Mouse (Mus musculus): ENCODE data around the gene Ubiad1.

Ubiad1 gene

DNA sequence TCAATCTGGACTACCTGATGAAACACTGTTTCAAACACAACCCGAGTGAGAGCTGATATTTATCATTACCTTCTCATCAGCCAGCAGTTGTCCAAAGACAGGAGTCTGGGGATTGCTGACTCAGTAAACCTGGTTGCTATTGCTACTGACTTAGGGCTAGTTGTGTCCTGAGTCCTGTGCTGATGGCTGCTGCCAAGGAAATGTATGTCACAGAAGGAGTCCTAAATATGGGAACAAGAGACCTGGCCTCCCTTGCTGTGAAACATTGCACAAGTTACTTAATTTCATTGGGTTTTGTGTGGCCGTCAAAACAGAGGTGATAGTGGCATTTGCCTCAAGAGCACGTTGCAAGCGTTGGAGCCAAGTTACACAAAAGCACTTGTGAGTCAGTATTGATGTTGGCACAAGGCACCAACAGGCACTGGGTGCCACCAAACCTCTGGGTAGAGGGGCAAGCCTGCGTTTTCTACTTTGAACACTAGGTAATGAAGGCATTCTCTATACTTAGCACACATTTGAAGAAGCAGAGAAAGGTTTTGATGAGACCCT, 11.0 kb upstream of the Ubiad1 start:
- in situ Hi-C loops (cut with MboI; ENCODE audit: low sequenced_read_pairs), result no loop called here

DNA sequence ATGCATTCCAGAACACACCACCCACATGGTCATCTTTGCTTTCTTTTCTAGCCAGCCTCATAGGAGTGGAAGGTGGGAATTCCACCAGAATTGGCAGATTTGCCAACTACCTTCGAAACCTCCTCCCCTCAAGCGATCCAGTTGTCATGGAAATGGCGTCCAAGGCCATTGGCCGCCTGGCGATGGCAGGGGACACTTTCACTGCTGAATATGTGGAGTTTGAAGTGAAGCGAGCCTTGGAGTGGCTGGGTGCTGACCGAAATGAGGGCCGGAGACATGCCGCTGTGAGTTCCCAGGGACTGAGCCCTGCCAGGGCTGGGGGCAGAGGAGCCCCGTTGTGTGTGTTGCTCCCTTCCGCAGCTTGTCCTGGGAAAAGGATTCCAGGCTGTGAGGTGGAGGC, 9.1 kb upstream of the Ubiad1 start:
- in situ Hi-C loops (cut with MboI; ENCODE audit: low sequenced_read_pairs), result no loop called here

DNA sequence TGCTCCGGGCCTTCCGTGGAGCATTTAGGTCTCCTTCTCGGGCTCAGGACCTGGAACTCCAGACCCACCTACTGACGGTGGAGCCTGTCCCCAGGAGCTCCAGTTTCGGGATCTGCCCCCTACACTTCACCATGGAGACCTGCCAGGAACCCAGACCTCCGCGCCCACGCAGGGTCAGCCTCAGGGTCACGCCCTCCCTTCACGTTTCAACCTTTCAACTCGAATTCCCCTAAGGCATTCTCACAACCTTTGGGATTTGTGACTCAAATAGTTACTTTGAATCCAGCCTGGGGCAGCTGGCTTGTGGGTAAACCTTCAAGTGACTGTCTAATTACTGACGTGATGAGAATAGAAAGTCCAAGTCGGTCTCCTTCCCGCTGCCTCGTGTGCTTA, 4.3 kb upstream of the Ubiad1 start:
- in situ Hi-C loops (cut with MboI; ENCODE audit: low sequenced_read_pairs), result no loop called here

DNA sequence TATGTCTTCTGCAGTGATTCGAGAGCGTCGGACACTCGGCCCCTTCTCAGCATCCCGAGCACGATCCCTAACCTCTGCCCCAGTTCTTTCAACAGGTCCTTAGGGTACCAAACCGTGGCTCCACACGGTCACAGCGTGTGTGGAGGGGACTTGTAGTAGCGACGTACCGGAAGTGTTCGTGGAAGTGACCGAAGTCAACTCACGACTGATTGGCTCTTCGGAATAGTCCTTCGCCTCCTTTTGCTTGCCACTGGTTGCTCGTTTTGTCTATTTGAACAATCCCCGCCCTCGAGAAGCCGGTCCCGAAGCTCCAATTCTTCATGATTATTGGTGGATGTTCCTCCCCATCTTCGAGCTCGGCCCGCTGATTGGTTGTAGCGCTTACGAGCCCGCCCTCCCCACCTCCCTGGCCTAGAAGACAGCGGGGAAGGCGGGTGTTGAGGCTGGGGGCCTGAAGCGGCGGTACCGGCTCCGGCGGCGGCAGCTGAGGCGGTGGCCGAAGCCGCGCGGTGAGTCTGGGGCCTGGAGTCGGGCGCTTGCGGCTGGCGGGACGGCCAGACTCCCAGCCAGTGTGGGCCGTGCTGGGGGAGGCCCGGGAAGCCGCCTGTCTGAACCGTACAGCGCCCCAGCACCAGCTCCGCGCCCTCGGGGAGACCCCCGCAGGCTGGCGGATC, 3.7 kb upstream of the Ubiad1 start, which contains the start of gene Mtor:
Gene Mtor (plus strand): TSS at position 433 of the 674 bp plus-strand sequence.
- in situ Hi-C loops (cut with MboI; ENCODE audit: low sequenced_read_pairs), result no loop called here

DNA sequence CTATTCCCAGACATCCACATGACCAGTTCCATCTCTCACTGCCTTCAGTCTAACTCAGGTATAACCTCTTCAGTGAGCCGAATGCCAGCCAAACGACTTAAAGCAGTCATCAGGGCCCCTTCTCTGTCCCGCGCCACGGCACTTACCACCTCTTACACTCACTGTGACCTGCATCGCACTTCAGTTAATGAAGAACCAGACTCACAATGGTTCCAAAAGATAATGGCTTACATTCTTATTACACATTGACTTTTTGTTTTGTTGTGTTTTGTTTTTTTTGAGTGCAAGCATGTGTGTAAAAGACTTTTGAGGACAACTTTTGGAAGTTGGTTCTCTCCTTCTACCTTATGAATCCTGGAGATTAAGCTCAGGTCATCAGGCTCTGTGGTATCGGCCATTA, 2.0 kb downstream of the Ubiad1 start:
- in situ Hi-C loops (cut with MboI; ENCODE audit: low sequenced_read_pairs), result no loop called here

DNA sequence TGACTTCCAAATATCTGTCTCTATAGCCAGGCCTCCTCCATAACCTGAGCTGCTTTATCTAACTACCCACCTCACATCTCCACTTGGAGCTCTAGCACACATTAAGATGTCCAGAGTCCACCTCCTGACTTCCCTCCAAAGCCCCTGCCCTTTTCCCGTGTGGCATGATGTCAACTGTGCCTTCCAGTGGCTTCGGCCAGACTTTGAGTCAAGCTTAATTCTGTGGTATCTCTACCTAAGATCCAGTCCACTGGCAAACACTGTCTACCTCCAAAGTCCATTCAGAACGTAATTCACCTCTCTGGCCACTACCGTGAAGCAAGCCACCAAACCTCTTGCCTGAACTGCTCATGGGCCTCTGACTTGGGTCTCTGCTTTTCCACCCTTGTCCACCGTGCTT, 2.6 kb downstream of the Ubiad1 start:
- in situ Hi-C loops (cut with MboI; ENCODE audit: low sequenced_read_pairs), result no loop called here

DNA sequence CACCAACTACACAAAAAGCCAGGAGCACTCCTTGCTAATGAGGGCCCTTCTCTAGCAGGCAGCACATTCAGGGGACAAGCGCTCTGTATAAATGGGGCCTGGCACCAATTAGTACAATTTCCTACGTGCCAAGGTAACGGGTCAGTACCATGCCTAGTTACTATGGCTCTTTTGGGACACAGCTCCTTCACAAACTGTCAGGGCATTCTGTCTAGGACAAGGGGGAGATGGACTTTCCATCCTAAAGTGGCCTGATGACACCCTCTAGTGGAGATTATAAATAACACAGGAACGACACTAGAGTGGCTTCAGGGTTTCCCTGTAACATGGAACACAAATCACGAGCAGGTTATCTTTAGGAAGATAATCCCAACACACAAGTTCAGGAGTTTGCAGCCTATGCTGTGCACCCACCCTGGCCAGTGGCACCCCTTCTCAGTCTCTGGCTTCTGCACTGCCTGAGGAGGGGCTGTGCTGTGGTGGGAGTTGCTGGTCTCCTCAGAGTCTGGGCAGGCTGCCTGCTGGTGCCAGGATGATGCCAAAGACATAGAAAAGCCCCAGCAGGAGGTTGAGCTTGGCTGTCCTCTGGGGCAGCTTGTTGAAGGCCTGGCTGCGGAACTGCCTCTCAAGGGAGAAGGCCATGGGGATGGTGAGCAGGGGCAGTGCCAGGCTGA, 8.8 kb downstream of the Ubiad1 start:
- in situ Hi-C loops (cut with MboI; ENCODE audit: low sequenced_read_pairs), result no loop called here

DNA sequence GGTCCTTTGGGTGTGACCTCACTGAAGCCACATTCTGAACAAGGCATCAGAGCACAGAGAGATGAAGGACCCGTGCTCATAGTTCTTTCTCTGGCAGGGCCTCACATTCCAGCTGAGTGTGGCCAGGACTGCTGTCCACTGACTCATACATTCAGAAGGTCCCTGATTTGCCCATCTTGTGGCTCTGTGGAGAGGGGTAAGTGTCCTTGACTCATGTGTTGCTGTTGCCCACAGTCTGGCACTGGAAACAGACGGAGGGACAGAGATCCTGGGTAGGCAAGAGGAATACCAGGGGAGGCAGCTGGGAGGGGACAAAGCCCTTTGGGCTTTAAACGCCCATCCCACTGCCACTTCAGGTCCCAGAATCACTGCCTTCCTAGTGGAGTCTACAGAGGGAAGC, 9.5 kb downstream of the Ubiad1 start:
- in situ Hi-C loops (cut with MboI; ENCODE audit: low sequenced_read_pairs), result no loop called here

DNA sequence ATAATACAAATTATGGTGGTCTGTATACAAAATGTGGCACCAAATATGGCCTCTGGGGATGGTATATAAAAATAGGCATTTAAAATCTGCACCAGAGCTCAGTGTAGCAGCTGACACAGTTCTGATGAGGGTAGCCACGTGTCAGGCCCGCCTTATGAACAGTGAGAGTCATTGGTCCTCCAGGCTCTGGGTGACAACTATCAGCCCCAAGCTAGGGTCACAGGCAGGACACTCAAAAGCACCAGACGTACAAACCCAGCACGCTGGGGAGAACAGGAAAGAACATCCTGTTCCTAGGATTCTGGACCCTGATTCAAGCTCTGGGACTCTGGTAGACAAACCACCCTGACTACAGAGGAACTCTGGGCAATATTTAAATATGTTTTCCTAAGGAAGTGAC, 10.0 kb downstream of the Ubiad1 start:
- in situ Hi-C loops (cut with MboI; ENCODE audit: low sequenced_read_pairs), result no loop called here

DNA sequence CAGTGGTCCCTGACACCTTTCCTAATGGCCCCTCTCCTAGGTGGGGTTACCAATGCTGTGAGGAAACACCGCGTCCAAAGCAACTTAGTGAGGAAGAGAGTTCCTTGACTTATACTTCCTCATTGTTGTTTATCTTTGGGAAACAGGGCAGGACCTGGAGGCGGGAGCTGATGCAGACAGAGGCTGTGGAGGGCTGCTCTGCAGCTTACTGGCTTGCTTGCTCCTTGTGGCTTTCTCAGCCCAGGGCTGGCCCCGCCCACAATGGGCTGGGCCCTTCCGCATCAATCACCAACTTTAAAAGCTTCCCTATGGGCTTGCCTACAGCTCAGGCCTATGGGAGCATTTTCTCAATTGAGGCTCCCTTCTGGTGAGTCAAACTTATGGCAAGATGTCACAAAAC, 10.8 kb downstream of the Ubiad1 start:
- in situ Hi-C loops (cut with MboI; ENCODE audit: low sequenced_read_pairs), result no loop called here

DNA sequence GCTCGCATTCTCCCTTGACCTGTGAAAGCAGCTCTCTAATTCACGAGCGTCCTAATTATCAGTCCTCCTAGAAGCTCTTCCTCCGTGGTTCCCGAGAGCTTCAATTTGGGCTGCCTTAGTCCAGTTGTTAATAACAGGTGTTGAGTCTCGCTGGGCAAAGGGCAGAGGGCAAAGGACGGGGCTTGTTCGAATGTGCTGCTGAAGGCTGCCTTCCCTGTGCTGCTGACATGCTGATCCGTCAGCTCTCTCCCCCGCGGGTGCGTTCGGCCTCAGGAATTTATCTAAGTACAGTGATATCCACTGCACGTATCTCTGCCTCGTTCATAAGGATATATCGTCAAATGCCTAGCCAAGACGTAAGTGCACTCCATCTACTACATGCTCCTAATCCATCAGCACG, 11.2 kb downstream of the Ubiad1 start:
- in situ Hi-C loops (cut with MboI; ENCODE audit: low sequenced_read_pairs), result no loop called here

DNA sequence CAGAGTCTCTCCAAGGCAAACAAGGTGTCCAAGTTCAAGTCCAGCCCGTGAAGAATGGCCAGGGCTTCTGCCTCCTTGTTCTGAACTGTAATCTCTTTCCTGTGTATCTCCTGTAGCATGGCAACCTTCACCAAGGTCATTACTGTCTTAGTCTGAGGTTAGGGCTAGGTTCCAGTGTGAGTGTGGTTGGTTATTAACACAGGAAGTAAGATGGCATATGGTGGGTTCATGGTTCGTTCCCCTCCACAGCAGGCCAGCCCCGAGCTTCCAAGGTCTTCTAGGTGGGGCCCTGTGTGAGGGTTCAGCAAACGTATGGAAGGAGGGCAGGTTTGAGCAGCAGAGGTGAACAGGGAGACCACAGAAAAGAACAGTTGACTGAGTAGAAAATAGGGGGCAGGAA, 12.1 kb downstream of the Ubiad1 start:
- in situ Hi-C loops (cut with MboI; ENCODE audit: low sequenced_read_pairs), result no loop called here

DNA sequence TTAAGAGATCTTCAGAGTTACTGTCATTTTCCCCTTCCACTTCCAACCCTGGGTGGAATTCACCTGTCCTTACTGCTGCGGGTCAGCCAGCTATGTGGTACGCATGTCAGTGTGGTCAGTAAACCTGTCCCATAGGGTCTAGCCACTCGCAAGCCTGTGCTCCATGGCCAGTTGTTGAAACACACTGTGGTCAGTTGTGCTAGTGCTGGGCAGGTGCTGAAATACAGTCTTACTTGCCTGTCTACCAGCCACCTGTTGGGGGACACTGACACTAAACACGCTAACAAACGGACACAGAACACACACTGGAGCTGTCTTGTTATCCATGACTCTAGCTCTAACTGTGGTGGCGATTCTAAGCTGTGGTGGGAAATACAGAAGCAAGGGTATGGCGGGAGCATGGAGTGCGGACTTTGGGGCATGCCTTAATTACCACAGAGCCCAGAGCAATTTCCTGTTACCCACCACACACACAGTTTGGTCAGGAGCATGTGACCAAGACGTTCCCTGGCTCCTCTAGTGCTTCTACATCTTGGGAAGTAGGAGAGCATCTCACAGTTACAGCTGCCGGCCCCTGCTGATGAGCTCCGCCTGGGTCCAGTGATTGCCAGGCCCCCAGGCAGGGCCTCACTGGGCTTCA, 13.6 kb downstream of the Ubiad1 start:
- in situ Hi-C loops (cut with MboI; ENCODE audit: low sequenced_read_pairs), result no loop called here

DNA sequence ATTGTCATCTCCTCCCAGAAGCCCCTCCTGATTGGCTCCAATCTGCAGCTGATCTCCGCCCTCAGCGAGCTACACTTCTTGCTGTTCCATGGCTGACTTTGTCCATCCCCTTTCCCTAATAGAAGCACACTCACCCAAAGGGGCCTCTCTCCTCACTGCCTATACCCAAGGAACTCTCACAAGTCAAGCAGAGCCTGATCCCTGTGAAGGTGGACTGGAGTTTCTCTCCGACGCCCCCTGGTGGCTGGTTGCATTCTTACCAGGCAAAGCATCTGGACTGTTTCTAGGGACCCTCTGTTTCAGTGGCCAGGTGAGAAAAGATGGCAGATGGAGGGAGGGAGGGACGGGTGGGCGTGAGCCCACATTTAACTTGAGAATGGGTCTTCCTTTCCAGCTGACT, 14.9 kb downstream of the Ubiad1 start:
- in situ Hi-C loops (cut with MboI; ENCODE audit: low sequenced_read_pairs), result loop anchor here (5.0 kb wide), 1 partner anchor 252 kb away; no protein-coding TSS in a partner anchor

DNA sequence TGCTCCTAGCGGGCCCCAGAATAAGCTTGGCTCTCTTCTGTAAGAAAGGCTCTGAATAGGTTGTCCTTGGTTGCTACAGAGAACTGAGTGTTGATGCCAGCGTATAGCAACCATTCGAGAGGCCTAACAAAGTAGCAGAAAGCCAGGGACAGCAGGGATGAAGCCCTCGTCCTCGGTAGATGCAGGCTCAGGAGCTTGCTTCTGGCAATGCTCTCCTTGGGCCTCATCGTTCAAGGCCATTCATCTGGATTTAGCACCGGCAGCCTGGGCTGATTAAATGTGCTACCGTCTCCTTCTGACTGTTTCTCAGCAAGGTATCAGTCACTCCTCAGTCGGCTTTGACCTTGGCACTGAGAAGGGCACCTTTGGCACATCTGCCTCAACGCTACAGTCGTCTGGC, 15.4 kb downstream of the Ubiad1 start:
- in situ Hi-C loops (cut with MboI; ENCODE audit: low sequenced_read_pairs), result loop anchor here (5.0 kb wide), 1 partner anchor 252 kb away; no protein-coding TSS in a partner anchor

DNA sequence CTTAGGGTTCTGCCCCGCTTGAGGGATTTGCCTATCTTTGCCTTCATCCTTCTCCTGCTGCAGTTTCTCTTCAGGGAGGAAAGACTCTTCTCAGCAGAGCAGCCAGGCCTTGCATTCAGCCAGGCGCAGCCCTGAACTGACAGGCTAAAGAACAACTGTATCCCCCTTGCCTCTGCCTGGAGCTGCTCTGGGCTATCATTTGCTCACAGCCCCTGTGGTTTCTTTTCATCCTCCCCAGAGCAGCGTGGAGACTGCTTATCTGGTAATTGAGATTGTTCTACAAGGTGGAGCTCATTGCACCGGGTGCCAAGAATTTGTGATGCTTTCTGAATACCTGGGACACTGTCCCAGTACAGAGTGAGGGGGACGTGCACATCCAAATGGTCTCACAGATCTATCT, 16.0 kb downstream of the Ubiad1 start:
- in situ Hi-C loops (cut with MboI; ENCODE audit: low sequenced_read_pairs), result loop anchor here (5.0 kb wide), 1 partner anchor 251 kb away; no protein-coding TSS in a partner anchor

DNA sequence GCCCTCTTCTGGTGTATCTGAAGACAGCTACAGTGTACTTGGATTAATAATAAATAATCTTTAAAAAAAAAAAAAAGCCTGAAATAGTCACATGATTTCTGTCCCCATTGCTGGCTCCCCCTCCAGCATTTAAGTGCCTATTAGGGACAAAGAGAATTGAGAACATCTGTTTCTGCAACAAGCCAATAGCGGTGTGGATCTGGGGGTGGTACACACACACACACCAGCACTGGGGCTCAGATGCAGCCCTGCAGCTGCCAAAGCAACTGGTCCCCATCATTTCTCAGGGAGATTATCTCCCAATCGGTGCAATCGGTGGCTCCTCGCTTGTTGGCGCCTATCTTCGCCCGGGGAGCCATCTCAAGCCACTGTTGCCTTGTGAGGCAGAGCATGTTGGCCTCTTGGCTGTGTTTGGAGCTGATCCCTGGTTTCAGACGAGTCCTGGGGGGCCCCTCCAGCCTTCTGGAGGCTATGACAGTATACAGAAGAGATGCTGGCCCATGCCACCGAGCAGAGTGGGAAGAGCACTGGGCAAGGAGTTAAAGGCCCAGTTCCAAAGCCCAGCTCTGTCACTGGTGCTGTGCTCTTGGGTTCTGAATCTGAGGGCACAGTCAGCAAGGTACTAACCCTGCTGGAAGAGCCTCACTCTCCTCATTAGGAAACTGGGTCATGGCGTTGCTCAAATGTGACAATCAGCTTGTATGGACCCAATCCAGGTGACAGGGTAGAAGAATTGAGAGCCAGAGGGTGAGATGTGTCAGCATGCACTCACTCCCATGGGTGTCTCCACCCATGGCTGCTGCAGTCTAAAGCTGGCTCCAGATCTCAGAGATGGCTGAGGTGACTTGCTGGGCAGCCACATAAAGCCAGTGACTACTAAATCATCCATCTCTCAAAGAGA, 17.4 kb downstream of the Ubiad1 start:
- in situ Hi-C loops (cut with MboI; ENCODE audit: low sequenced_read_pairs), result loop anchor here (5.0 kb wide), 1 partner anchor 250 kb away; no protein-coding TSS in a partner anchor

DNA sequence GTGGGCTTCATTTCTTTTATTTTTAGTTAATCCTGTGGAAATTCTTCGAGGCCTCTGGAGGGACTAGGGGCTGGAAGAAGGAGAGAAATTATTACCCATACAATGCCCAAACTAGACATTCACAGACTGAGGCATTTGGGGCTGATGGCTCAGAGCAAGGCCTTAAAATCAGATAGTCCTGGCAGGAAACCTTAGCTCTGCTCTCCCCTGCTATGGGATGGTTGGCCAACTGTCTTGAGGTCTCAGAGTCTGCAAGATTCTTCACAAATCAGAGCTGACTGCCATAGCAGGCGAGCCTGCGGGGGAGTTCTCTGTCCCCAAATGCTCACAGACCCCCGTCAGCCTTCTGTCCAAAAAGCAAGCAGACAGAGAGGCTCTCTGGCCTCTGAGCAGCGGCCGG, 27.0 kb downstream of the Ubiad1 start:
- in situ Hi-C loops (cut with MboI; ENCODE audit: low sequenced_read_pairs), result no loop called here

DNA sequence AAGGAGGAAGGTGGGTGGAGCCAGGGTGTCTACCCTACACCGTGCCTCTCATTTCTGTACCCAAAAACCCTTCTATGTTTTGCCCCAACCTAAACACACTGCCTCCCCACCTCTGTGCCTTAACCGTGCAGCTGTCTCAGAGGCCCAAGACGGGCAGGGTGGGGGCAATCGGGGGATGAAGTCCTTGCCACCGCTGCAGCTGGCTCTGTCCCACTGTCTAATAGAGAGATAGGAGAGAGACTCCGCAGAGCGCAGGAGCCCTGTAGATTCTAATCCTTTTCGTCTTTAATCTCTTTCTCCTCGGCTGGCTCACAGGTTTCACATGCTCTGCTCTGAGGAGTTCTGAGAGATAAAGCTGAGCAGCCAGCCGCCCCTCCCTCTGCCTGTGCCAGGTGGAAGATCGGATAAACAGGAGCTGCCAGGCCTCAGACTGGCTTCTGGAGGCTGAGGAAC, 27.5 kb downstream of the Ubiad1 start:
- in situ Hi-C loops (cut with MboI; ENCODE audit: low sequenced_read_pairs), result no loop called here

DNA sequence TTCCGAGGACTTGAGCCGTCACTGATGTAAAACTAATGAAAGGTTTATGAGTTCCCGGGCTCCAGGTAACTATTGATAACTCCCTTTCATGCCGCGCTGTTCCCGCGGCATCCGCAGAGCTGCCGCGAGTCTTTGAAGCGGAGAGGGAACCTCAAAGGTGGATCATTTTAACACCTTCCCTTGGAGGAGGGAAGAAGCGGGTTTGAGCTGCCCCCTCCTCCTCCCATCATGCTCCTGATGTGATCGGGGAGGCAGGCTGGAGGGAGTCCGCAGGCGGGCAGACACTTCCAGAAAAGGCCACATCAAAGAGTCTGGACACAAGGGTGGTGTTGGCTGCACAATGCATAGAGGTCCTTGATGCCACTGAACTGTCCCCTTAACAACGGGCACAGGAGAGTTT, 29.0 kb downstream of the Ubiad1 start:
- in situ Hi-C loops (cut with MboI; ENCODE audit: low sequenced_read_pairs), result no loop called here

Data from CH12F3 (cell line).